Mouse (Mus musculus): ENCODE data around the gene Cep128.
"Not testable (repeated sequence)": the region's sequence is repeated elsewhere in the genome, so short reads cannot be mapped to it uniquely, and the experiment has no call there.

Gene Cep128

GRCm38 (mm10) chr12:91384281-91385017 lies at the start of gene Cep128, which contains the start of gene Tshr:
Cep128 (minus strand) TSS chr12:91384409.
Tshr (plus strand) TSS chr12:91384563.
- DNase-seq (ENCODE audit: low spot score in 2 of 2), result peak; percentile 89 to 90

- DNase-seq (ENCODE audit: low spot score in 2 of 2), result no peak
Measured at GRCm38 (mm10) chr12:91427129-91427528, 42.9 kb upstream of the Cep128 start.

GRCm38 (mm10) chr12:91426499-91426898 lies 42.3 kb upstream of the Cep128 start:
- no peak for DNase-seq (ENCODE audit: low spot score in 2 of 2)

- DNase-seq (ENCODE audit: low spot score in 2 of 2), result peak in 1 of 2 experiments; percentile 17
Measured at GRCm38 (mm10) chr12:91423125-91423820, 39.1 kb upstream of the Cep128 start.

GRCm38 (mm10) chr12:91421272-91421671 lies 37.1 kb upstream of the Cep128 start:
- DNase-seq (ENCODE audit: low spot score in 2 of 2), result no peak

- peak; percentile 25 to 38 for DNase-seq (ENCODE audit: low spot score in 2 of 2)
Measured at GRCm38 (mm10) chr12:91418791-91419190, 34.6 kb upstream of the Cep128 start.

- DNase-seq (ENCODE audit: low spot score in 2 of 2), result no peak
Measured at GRCm38 (mm10) chr12:91416828-91417227, 32.6 kb upstream of the Cep128 start.

- no peak for DNase-seq (ENCODE audit: low spot score in 2 of 2)
Measured at GRCm38 (mm10) chr12:91415112-91415511, 30.9 kb upstream of the Cep128 start.

- no peak for DNase-seq (ENCODE audit: low spot score in 2 of 2)
Measured at GRCm38 (mm10) chr12:91412461-91413182, 28.4 kb upstream of the Cep128 start.

- no peak for DNase-seq (ENCODE audit: low spot score in 2 of 2)
Measured at GRCm38 (mm10) chr12:91410306-91410705, 26.1 kb upstream of the Cep128 start.

- DNase-seq (ENCODE audit: low spot score in 2 of 2), result no peak
Measured at GRCm38 (mm10) chr12:91401049-91401352, 16.8 kb upstream of the Cep128 start.

- DNase-seq (ENCODE audit: low spot score in 2 of 2), result peak in 1 of 2 experiments; percentile 28
Measured at GRCm38 (mm10) chr12:91400232-91401048, 16.2 kb upstream of the Cep128 start.

GRCm38 (mm10) chr12:91383516-91384264 lies 519 bp downstream of the Cep128 start:
- no peak for DNase-seq (ENCODE audit: low spot score in 2 of 2)

GRCm38 (mm10) chr12:91369173-91369572 lies 15.0 kb downstream of the Cep128 start:
- DNase-seq (ENCODE audit: low spot score in 2 of 2), result no peak

GRCm38 (mm10) chr12:91353783-91354182 lies 30.4 kb downstream of the Cep128 start:
- DNase-seq (ENCODE audit: low spot score in 2 of 2), result no peak

- not testable (repeated sequence) for DNase-seq (ENCODE audit: low spot score in 2 of 2)
Measured at GRCm38 (mm10) chr12:91338656-91339055, 45.6 kb downstream of the Cep128 start.

GRCm38 (mm10) chr12:91327527-91327926 lies 56.7 kb downstream of the Cep128 start:
- no peak for DNase-seq (ENCODE audit: low spot score in 2 of 2)

- DNase-seq (ENCODE audit: low spot score in 2 of 2), result no peak
Measured at GRCm38 (mm10) chr12:91326104-91326503, 58.1 kb downstream of the Cep128 start.

- DNase-seq (ENCODE audit: low spot score in 2 of 2), result no peak
Measured at GRCm38 (mm10) chr12:91315026-91315425, 69.2 kb downstream of the Cep128 start.

GRCm38 (mm10) chr12:91313974-91314587 lies 70.1 kb downstream of the Cep128 start:
- DNase-seq (ENCODE audit: low spot score in 2 of 2), result no peak

Measured in natural killer cell, adult 2 months (primary cell).